Mouse (Mus musculus) limb, embryonic 12.5 days (tissue): ENCODE measurements around the gene 4932438H23Rik. TPM values are rescaled to one million over a fixed set of nuclear protein-coding genes. Genes with fewer than 3 reads are reported as not detected.

Experiments used
- ATAC-seq: fragments of 200-750 bp; cut with Nextera tagmentation; 2 replicates; pipeline ENCODE4 v1.8.0; 2017; ENCODE audit warnings: low read depth, moderate TSS enrichment; ENCODE audit not compliant: insufficient number of reproducible peaks, insufficient read depth, low FRiP score, low TSS enrichment
- H3K27ac ChIP-seq: fragments of 300-500 bp; sonication (generic); 2 replicates; pipeline ENCODE4 v1.5.1; 2016; ENCODE audit warnings: mild to moderate bottlenecking, moderate library complexity
- H3K27me3 ChIP-seq: fragments of 300-500 bp; sonication (generic); 2 replicates; pipeline ENCODE4 v1.6.1; 2016; ENCODE audit warnings: mild to moderate bottlenecking, moderate library complexity
- H3K36me3 ChIP-seq: fragments of 300-500 bp; sonication (generic); 2 replicates; pipeline ENCODE4 v1.6.1; 2016; ENCODE audit warnings: mild to moderate bottlenecking, moderate library complexity
- H3K4me1 ChIP-seq: fragments of 300-500 bp; sonication (generic); replicated peaks from 2 replicates; pipeline ENCODE4 v1.6.1; 2016
- H3K4me2 ChIP-seq: fragments of 300-500 bp; sonication (generic); 2 replicates; pipeline ENCODE4 v1.6.1; 2016; ENCODE audit warnings: mild to moderate bottlenecking, moderate library complexity
- H3K4me3 ChIP-seq: fragments of 300-500 bp; sonication (generic); replicated peaks from 2 replicates; pipeline ENCODE4 v1.5.1; 2016; ENCODE audit warnings: mild to moderate bottlenecking
- H3K9ac ChIP-seq: fragments of 300-500 bp; sonication (generic); replicated peaks from 2 replicates; pipeline ENCODE4 v1.6.1; 2016; ENCODE audit warnings: mild to moderate bottlenecking, moderate library complexity
- H3K9me3 ChIP-seq: fragments of 300-500 bp; sonication (generic); 2 replicates; pipeline ENCODE4 v1.6.1; 2016; ENCODE audit warnings: mild to moderate bottlenecking, moderate library complexity
- WGBS: fragments of 180-500 bp; shearing (Covaris S2); methylation state at CpG from one replicate; pipeline ENCODE4 v1.1.7; 2016; 5-methylcytosine and 5-hydroxymethylcytosine counted together
- polyA plus RNA-seq: library from polyadenylated mRNA; unstranded; fragments of >200 nt; fragmentation: Nextera tagmentation; extraction: Ambion mirVana; gene quantifications from 2 replicates; pipeline ENCODE4 v1.2.1, GENCODE M21; 2016

4932438H23Rik gene
- polyA plus RNA-seq = not detected in 2 replicates

- no peak within 1 kb of the TSS for H3K9ac ChIP-seq
- H3K4me2 ChIP-seq = no peak within 1 kb of the TSS
- H3K27me3 ChIP-seq = no peaks in the 10 kb centered on the region
- no peaks in the 10 kb centered on the region for H3K9me3 ChIP-seq
- no peaks in the 10 kb centered on the region; the same call in 1 of the 2 replicates for H3K4me1 ChIP-seq
- WGBS = 88% methylated on average over 8 of the region's 8 CpGs
- H3K4me3 ChIP-seq = no peak within 1 kb of the TSS
- no peak for ATAC-seq
- no peaks in the 10 kb centered on the region for H3K36me3 ChIP-seq
- H3K27ac ChIP-seq = no peak within 1 kb of the TSS
Measured at GRCm38 (mm10) chr16:91095022-91095421, at the start of gene 4932438H23Rik. 4932438H23Rik (minus strand) TSS chr16:91095122.

GRCm38 (mm10) chr16:91140991-91141630, 46.2 kb upstream of the 4932438H23Rik start:
- H3K9ac ChIP-seq = no peak overlapping the region
- no peak for ATAC-seq
- no peaks in the 10 kb centered on the region for H3K36me3 ChIP-seq
- H3K4me1 ChIP-seq = peaks cover 11% of the 10 kb centered on the region; the same call in 1 of the 2 replicates
- H3K4me2 ChIP-seq = no peak overlapping the region; the same call in 1 of the 2 replicates
- peaks cover 53% of the 10 kb centered on the region for H3K27me3 ChIP-seq
- WGBS = 27% methylated on average over 20 of the region's 20 CpGs
- H3K27ac ChIP-seq = no peak overlapping the region
- peaks cover 22% of the 10 kb centered on the region for H3K9me3 ChIP-seq
- no peak overlapping the region for H3K4me3 ChIP-seq

GRCm38 (mm10) chr16:91140457-91140856, 45.5 kb upstream of the 4932438H23Rik start:
- H3K9ac ChIP-seq = no peak overlapping the region
- H3K4me2 ChIP-seq = peak overlapping the region; percentile 36
- no peaks in the 10 kb centered on the region for H3K36me3 ChIP-seq
- peaks cover 53% of the 10 kb centered on the region for H3K27me3 ChIP-seq
- ATAC-seq = peak; percentile 56; the same call in 1 of the 2 replicates
- peaks cover 22% of the 10 kb centered on the region for H3K9me3 ChIP-seq
- no peak overlapping the region for H3K27ac ChIP-seq
- H3K4me1 ChIP-seq = peaks cover 11% of the 10 kb centered on the region; the same call in 1 of the 2 replicates
- no peak overlapping the region for H3K4me3 ChIP-seq
- 8% methylated on average over 10 of the region's 10 CpGs for WGBS

- no peaks in the 10 kb centered on the region for H3K36me3 ChIP-seq
- no peak overlapping the region for H3K27ac ChIP-seq
- peak overlapping the region; percentile 36 for H3K4me2 ChIP-seq
- peaks cover 11% of the 10 kb centered on the region; the same call in 1 of the 2 replicates for H3K4me1 ChIP-seq
- H3K9me3 ChIP-seq = peaks cover 20% of the 10 kb centered on the region
- 9% methylated on average over 13 of the region's 13 CpGs for WGBS
- ATAC-seq = no peak
- peaks cover 53% of the 10 kb centered on the region for H3K27me3 ChIP-seq
- no peak overlapping the region for H3K4me3 ChIP-seq
- H3K9ac ChIP-seq = no peak overlapping the region
Measured at GRCm38 (mm10) chr16:91140056-91140455, 45.1 kb upstream of the 4932438H23Rik start.

- ATAC-seq = no peak
- H3K4me3 ChIP-seq = no peak overlapping the region
- WGBS = 26% methylated on average over 10 of the region's 10 CpGs
- no peak overlapping the region for H3K9ac ChIP-seq
- H3K4me2 ChIP-seq = 0 out of 2 replicates have a peak overlapping the region, but pooled peaks have one; percentile 36
- H3K4me1 ChIP-seq = peaks cover 11% of the 10 kb centered on the region; the same call in 1 of the 2 replicates
- H3K27ac ChIP-seq = no peak overlapping the region
- no peaks in the 10 kb centered on the region for H3K36me3 ChIP-seq
- peaks cover 16% of the 10 kb centered on the region for H3K9me3 ChIP-seq
- peaks cover 53% of the 10 kb centered on the region for H3K27me3 ChIP-seq
Measured at GRCm38 (mm10) chr16:91139481-91139880, 44.6 kb upstream of the 4932438H23Rik start.

- WGBS = 88% methylated on average over 3 of the region's 3 CpGs
- H3K27me3 ChIP-seq = peaks cover 53% of the 10 kb centered on the region
- H3K9ac ChIP-seq = no peak overlapping the region
- no peak for ATAC-seq
- no peaks in the 10 kb centered on the region for H3K36me3 ChIP-seq
- peaks cover 11% of the 10 kb centered on the region; the same call in 1 of the 2 replicates for H3K4me1 ChIP-seq
- H3K4me2 ChIP-seq = no peak overlapping the region
- H3K4me3 ChIP-seq = no peak overlapping the region
- H3K27ac ChIP-seq = no peak overlapping the region
- 0 out of 2 replicates have a peak, but pooled peaks cover 9% of the 10 kb centered on the region for H3K9me3 ChIP-seq
Measured at GRCm38 (mm10) chr16:91138736-91139135, 43.8 kb upstream of the 4932438H23Rik start.

- no peak overlapping the region for H3K9ac ChIP-seq
- 0 out of 2 replicates have a peak, but pooled peaks cover 5% of the 10 kb centered on the region for H3K9me3 ChIP-seq
- no peak overlapping the region for H3K4me3 ChIP-seq
- peaks cover 11% of the 10 kb centered on the region; the same call in 1 of the 2 replicates for H3K4me1 ChIP-seq
- no peak overlapping the region for H3K27ac ChIP-seq
- ATAC-seq = no peak
- H3K4me2 ChIP-seq = no peak overlapping the region
- H3K27me3 ChIP-seq = peaks cover 53% of the 10 kb centered on the region
- WGBS = 91% methylated on average over 7 of the region's 7 CpGs
- no peaks in the 10 kb centered on the region for H3K36me3 ChIP-seq
Measured at GRCm38 (mm10) chr16:91138151-91138550, 43.2 kb upstream of the 4932438H23Rik start.

- Histone ChIP-seq H3K4me1 (peaks cover 11% of the 10 kb centered on the region; the same call in 1 of the 2 replicates), H3K4me3 (no peak overlapping the region), H3K36me3 (no peaks in the 10 kb centered on the region), H3K27me3 (peaks cover 42% of the 10 kb centered on the region), H3K27ac (no peak overlapping the region), H3K9ac (no peak overlapping the region), H3K4me2 (no peak overlapping the region), H3K9me3 (0 out of 2 replicates have a peak, but pooled peaks cover 5% of the 10 kb centered on the region)
- no peak for ATAC-seq
- 82% methylated on average over 3 of the region's 3 CpGs for WGBS
Measured at GRCm38 (mm10) chr16:91136607-91137006, 41.7 kb upstream of the 4932438H23Rik start.

GRCm38 (mm10) chr16:91129916-91130315, 35.0 kb upstream of the 4932438H23Rik start:
- 86% methylated on average over 15 of the region's 15 CpGs for WGBS
- H3K4me2 ChIP-seq = no peak overlapping the region
- no peak overlapping the region for H3K4me3 ChIP-seq
- ATAC-seq = no peak
- no peaks in the 10 kb centered on the region for H3K36me3 ChIP-seq
- H3K4me1 ChIP-seq = no peaks in the 10 kb centered on the region
- H3K9me3 ChIP-seq = no peaks in the 10 kb centered on the region
- H3K27ac ChIP-seq = no peak overlapping the region
- H3K9ac ChIP-seq = no peak overlapping the region
- peaks cover 14% of the 10 kb centered on the region for H3K27me3 ChIP-seq

GRCm38 (mm10) chr16:91128431-91128830, 33.5 kb upstream of the 4932438H23Rik start:
- Histone ChIP-seq H3K36me3 (no peaks in the 10 kb centered on the region), H3K9me3 (no peaks in the 10 kb centered on the region), H3K4me1 (no peaks in the 10 kb centered on the region), H3K9ac (no peak overlapping the region), H3K27ac (no peak overlapping the region), H3K27me3 (peaks cover 17% of the 10 kb centered on the region; the same call in 1 of the 2 replicates), H3K4me3 (no peak overlapping the region), H3K4me2 (no peak overlapping the region)
- 91% methylated on average over 4 of the region's 4 CpGs for WGBS
- ATAC-seq = no peak

- no peak overlapping the region for H3K4me2 ChIP-seq
Measured at GRCm38 (mm10) chr16:91126734-91127524, 32.0 kb upstream of the 4932438H23Rik start.

More at GRCm38 (mm10) chr16:91126734-91127524, 32.0 kb upstream of the 4932438H23Rik start:
- H3K4me1 ChIP-seq = no peaks in the 10 kb centered on the region
- no peak for ATAC-seq
- H3K4me3 ChIP-seq = no peak overlapping the region
- no peaks in the 10 kb centered on the region for H3K9me3 ChIP-seq
- H3K36me3 ChIP-seq = no peaks in the 10 kb centered on the region
- 76% methylated on average over 8 of the region's 8 CpGs for WGBS
- H3K27me3 ChIP-seq = peaks cover 17% of the 10 kb centered on the region; the same call in 1 of the 2 replicates
- no peak overlapping the region for H3K27ac ChIP-seq
- no peak overlapping the region for H3K9ac ChIP-seq
